Mouse (Mus musculus) hindbrain, embryonic 13.5 days (tissue): ENCODE results near the gene Phactr1. TPM values are rescaled to one million over a fixed set of nuclear protein-coding genes. Genes with fewer than 3 reads are reported as not detected.
A peak's percentile ranks its signal among the peaks of the same experiment; 100 is the strongest.

Source experiments
- ATAC-seq: fragments of 200-750 bp; cut with Nextera tagmentation; 2 replicates; pipeline ENCODE4 v1.8.0; 2017; ENCODE audit warnings: moderate TSS enrichment; ENCODE audit not compliant: low FRiP score
- H3K27ac ChIP-seq: fragments of 300-500 bp; sonication (generic); 2 replicates; pipeline ENCODE4 v1.5.1; 2015; ENCODE audit warnings: inconsistent platforms, mild to moderate bottlenecking, moderate library complexity
- H3K27me3 ChIP-seq: fragments of 300-500 bp; sonication (generic); 2 replicates; pipeline ENCODE4 v1.6.1; 2015; ENCODE audit warnings: mild to moderate bottlenecking, inconsistent platforms
- H3K36me3 ChIP-seq: fragments of 300-500 bp; sonication (generic); 2 replicates; pipeline ENCODE4 v1.6.1; 2015; ENCODE audit warnings: mild to moderate bottlenecking, inconsistent platforms
- H3K4me1 ChIP-seq: fragments of 300-500 bp; sonication (generic); replicated peaks from 2 replicates; pipeline ENCODE4 v1.6.1; 2015; ENCODE audit warnings: inconsistent platforms
- H3K4me2 ChIP-seq: fragments of 300-500 bp; sonication (generic); 2 replicates; pipeline ENCODE4 v1.6.1; 2015; ENCODE audit warnings: inconsistent platforms, mild to moderate bottlenecking, moderate library complexity
- H3K4me3 ChIP-seq: fragments of 300-500 bp; sonication (generic); 2 replicates; pipeline ENCODE4 v1.5.1; 2015; ENCODE audit warnings: mild to moderate bottlenecking, inconsistent platforms
- H3K9ac ChIP-seq: fragments of 300-500 bp; sonication (generic); 2 replicates; pipeline ENCODE4 v1.6.1; 2015; ENCODE audit warnings: mild to moderate bottlenecking, inconsistent platforms
- H3K9me3 ChIP-seq: fragments of 300-500 bp; sonication (generic); 2 replicates; pipeline ENCODE4 v1.6.1; 2016; ENCODE audit warnings: inconsistent platforms
- WGBS: fragments of 180-500 bp; shearing (Covaris S2); methylation state at CpG from one replicate; pipeline ENCODE4 v1.1.7; 2015; 5-methylcytosine and 5-hydroxymethylcytosine counted together
- polyA plus RNA-seq: library from polyadenylated mRNA; unstranded; fragments of >200 nt; fragmentation: Nextera tagmentation; extraction: Ambion mirVana; gene quantifications from 2 replicates; pipeline ENCODE4 v1.2.1, GENCODE M21; 2015

The Phactr1 gene
- polyA plus RNA-seq, 1 experiment from 2014 or later, result 46.9 TPM

GRCm38 (mm10) chr13:42826602-42827001 lies 146.2 kb downstream of the Phactr1 start:
- peaks cover 16% of the 10 kb centered on the region for H3K4me1 ChIP-seq
- no peak overlapping the region for H3K27ac ChIP-seq
- H3K9ac ChIP-seq, result no peak overlapping the region
- WGBS, result 62% methylated on average over 8 of the region's 8 CpGs
- H3K27me3 ChIP-seq, result no peaks in the 10 kb centered on the region
- H3K4me3 ChIP-seq, result no peak overlapping the region
- no peaks in the 10 kb centered on the region for H3K9me3 ChIP-seq
- no peak overlapping the region for H3K4me2 ChIP-seq
- no peaks in the 10 kb centered on the region for H3K36me3 ChIP-seq
- no peak for ATAC-seq

DNA sequence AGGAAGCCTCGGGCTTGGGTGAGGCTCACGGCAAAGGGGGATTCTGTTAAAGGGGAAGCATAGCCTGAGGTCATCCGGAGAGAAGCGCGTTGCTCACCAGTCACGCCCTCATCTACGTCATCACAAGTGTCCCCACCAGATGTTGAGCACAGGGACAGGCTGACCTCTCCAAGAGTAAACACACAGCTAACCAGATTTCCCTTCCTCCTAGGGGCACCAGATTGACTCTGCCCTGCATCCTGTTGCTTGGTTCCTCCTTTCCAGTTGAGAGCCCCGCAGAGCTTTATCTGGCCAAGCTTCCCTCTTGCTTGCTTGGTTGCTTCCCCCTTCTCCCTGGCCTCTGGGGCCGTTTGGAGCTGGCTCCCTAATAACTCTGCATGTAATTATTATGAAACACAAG lies 148.6 kb downstream of the Phactr1 start:
- WGBS, result 50% methylated on average over 9 of the region's 9 CpGs
- Histone ChIP-seq H3K9ac (no peak overlapping the region), H3K9me3 (no peaks in the 10 kb centered on the region), H3K4me3 (no peak overlapping the region), H3K27ac (no peak overlapping the region), H3K4me2 (no peak overlapping the region), H3K36me3 (no peaks in the 10 kb centered on the region), H3K27me3 (no peaks in the 10 kb centered on the region), H3K4me1 (peaks cover 7% of the 10 kb centered on the region)
- ATAC-seq, result peak; percentile 47

- Histone ChIP-seq H3K4me1 (peaks cover 9% of the 10 kb centered on the region), H3K36me3 (no peaks in the 10 kb centered on the region), H3K9ac (no peak overlapping the region), H3K9me3 (no peaks in the 10 kb centered on the region), H3K27me3 (no peaks in the 10 kb centered on the region), H3K4me3 (no peak overlapping the region), H3K27ac (no peak overlapping the region), H3K4me2 (no peak overlapping the region)
- WGBS, result 61% methylated on average over 2 of the region's 2 CpGs
- no peak for ATAC-seq
Observed at GRCm38 (mm10) chr13:42835441-42835840, 155.0 kb downstream of the Phactr1 start.

DNA sequence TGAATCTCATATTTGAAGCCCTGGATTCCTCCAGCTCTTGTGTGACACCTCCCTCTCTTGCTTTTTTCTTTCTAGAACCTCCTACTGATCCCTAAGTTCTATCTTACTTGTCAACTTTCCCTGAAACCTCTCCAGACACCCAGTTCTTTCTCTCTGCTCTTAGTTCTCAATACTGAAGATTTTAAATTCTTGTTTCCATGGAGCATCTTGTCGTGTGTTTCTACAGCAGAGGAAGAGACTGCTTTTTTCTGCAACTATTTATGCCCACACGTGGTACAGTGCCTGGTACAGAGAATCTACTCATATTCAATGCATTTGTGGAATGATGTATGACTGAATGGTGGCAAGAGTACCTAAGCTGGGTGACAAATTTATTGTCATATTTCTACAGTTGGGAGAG lies 158.9 kb downstream of the Phactr1 start:
- Histone ChIP-seq H3K27ac (no peak overlapping the region), H3K36me3 (no peaks in the 10 kb centered on the region), H3K9me3 (no peaks in the 10 kb centered on the region), H3K9ac (no peak overlapping the region), H3K4me3 (no peak overlapping the region), H3K4me1 (peaks cover 9% of the 10 kb centered on the region), H3K4me2 (no peak overlapping the region), H3K27me3 (no peaks in the 10 kb centered on the region)
- no peak for ATAC-seq
- WGBS, result 81% methylated on average over 2 of the region's 2 CpGs

DNA sequence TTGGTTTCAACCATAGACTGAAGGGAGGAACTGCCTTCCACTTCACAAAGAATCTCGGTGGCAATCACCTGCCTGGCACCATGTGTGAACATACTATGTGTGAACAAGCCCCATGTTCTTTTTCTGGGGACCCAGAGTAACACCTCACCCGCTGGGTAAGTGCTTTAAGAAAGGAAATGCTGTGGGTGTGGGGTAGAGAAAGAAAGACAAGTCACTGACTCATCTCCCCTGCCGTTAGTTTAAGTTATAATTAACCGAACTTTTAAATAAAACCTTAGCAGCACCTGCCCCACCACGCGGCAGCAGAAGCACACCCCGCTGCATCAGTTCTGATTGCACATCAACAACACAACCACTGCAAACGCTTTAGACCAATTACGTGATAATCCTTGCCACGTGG lies 171.7 kb downstream of the Phactr1 start:
- Histone ChIP-seq H3K27ac (no peak overlapping the region), H3K4me2 (no peak overlapping the region), H3K27me3 (no peaks in the 10 kb centered on the region), H3K9me3 (no peaks in the 10 kb centered on the region), H3K4me3 (no peak overlapping the region), H3K4me1 (peaks cover 18% of the 10 kb centered on the region), H3K36me3 (no peaks in the 10 kb centered on the region), H3K9ac (no peak overlapping the region)
- no peak for ATAC-seq
- 84% methylated on average over 10 of the region's 10 CpGs for WGBS

DNA sequence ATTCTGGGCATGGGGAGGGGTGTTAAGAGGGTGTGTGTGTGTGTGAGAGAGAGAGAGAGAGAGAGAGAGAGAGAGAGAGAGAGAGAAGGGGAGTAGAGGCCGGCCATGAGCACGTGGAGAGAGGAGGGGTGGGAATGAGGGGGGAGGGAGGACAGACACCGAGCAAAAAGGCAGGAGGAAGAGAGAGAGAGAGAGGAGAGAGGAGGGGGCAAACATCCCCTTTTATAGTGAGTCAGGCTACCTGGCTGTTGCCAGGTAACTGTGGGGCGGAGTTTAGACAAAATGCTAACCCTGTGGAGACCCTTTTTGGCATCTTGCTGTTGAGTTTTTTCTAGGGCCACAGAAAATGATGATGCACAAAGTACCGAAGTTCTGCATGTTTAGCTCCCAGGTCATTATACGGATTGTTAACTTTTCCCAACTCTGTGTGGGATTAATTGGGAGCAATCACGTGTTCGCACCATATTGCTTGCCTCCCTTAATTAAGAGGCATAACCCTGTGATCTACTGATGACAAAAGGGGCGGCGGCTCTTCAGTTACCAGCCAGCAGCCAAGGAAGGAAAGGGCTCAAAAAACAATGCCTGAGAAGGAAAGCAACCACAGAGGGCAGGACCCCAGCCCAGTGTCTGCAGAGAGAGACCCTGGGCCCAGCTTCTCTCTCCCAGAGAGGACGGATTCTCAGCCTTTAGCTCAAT lies 173.6 kb downstream of the Phactr1 start:
- 11% methylated on average over 11 of the region's 11 CpGs for WGBS
- no peak overlapping the region for H3K9ac ChIP-seq
- no peak overlapping the region for H3K4me2 ChIP-seq
- peaks cover 18% of the 10 kb centered on the region for H3K4me1 ChIP-seq
- H3K36me3 ChIP-seq, result no peaks in the 10 kb centered on the region
- no peak overlapping the region for H3K27ac ChIP-seq
- no peaks in the 10 kb centered on the region for H3K27me3 ChIP-seq
- no peak overlapping the region for H3K4me3 ChIP-seq
- H3K9me3 ChIP-seq, result no peaks in the 10 kb centered on the region
- ATAC-seq, result no peak

DNA sequence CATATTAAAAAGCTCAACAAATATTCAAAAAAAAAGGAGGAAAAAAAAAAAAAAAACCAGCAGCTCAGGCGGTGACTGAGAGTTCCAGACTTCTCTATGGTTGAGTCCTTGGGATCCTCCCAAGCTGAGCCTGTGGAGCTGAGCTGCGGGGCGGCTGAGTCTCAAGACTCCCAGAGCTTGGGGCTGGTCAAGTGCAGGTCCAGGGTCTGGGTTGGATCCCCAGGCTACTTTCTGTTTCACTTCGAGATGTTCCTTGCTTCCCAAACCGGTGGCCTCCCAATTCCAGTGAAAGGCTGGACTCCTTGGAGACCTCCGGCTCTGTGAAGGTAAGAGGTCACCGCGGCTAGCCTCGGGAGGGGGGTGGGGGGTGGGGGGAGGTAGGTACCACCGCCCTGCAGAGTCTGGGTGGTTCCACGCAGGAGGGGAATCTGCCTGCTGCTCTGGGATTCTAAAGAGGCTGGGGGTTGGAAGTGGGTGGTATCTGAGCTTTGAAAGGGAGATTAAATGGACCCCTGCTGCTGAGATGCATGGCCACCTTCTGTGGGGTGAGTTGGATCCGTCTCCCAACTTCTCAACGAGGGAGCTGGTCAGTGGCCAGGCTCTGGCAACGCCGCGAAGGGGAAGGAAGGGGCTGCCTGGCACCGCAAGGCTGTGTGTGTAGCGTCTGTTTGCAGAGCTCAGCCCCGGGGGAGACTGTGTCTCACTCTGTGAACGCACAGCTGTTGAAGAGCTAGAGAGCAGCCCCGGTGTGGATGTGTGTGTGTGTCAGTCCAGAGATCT lies 185.9 kb downstream of the Phactr1 start:
- Histone ChIP-seq H3K4me3 (peak overlapping the region; percentile 32), H3K27me3 (no peaks in the 10 kb centered on the region), H3K9me3 (no peaks in the 10 kb centered on the region), H3K4me1 (peaks cover 24% of the 10 kb centered on the region), H3K36me3 (no peaks in the 10 kb centered on the region), H3K27ac (no peak overlapping the region), H3K9ac (peak overlapping the region; percentile 63), H3K4me2 (peak overlapping the region; percentile 54)
- 9% methylated on average over 21 of the region's 21 CpGs for WGBS
- ATAC-seq, result peak; percentile 68; the same call in 1 of the 2 replicates

DNA sequence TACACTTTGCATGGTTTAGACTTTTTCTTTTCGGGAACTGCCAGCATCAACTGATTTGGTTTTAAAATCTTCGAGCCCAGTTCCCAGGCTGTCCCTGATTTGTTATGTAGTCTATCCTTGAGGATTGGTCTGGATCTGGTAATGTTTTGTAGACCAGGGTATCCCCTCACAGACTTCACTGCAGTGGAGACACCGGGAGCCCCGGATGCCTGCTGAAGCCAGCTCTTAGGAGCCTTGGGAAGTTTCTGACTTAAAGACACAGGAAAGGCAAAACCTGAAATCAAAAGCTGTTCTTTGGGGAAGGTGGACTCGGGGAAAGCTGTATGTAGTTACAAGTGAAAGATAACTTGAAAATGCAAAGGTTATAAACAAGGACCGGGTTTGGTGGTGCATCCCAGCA lies 186.6 kb downstream of the Phactr1 start:
- H3K9me3 ChIP-seq, result no peaks in the 10 kb centered on the region
- no peak overlapping the region for H3K9ac ChIP-seq
- WGBS, result 48% methylated on average over 6 of the region's 6 CpGs

GRCm38 (mm10) chr13:42872125-42872524 lies 191.7 kb downstream of the Phactr1 start:
- WGBS, result 27% methylated on average over 1 of the region's 1 CpGs
- H3K27ac ChIP-seq, result no peak overlapping the region
- H3K9me3 ChIP-seq, result no peaks in the 10 kb centered on the region
- no peak overlapping the region for H3K4me3 ChIP-seq
- no peaks in the 10 kb centered on the region for H3K27me3 ChIP-seq
- no peak overlapping the region for H3K4me2 ChIP-seq
- no peak overlapping the region for H3K9ac ChIP-seq
- H3K36me3 ChIP-seq, result no peaks in the 10 kb centered on the region
- H3K4me1 ChIP-seq, result peaks cover 4% of the 10 kb centered on the region; the same call in 1 of the 2 replicates
- no peak for ATAC-seq

More for the DNA sequence above, 186.6 kb downstream of the Phactr1 start:
- H3K36me3 ChIP-seq, result no peaks in the 10 kb centered on the region
- H3K27me3 ChIP-seq, result no peaks in the 10 kb centered on the region
- 0 out of 2 replicates have a peak overlapping the region, but pooled peaks have one; percentile 32 for H3K4me3 ChIP-seq
- peak overlapping the region; percentile 54 for H3K4me2 ChIP-seq
- ATAC-seq, result no peak
- peaks cover 24% of the 10 kb centered on the region for H3K4me1 ChIP-seq
- no peak overlapping the region for H3K27ac ChIP-seq

DNA sequence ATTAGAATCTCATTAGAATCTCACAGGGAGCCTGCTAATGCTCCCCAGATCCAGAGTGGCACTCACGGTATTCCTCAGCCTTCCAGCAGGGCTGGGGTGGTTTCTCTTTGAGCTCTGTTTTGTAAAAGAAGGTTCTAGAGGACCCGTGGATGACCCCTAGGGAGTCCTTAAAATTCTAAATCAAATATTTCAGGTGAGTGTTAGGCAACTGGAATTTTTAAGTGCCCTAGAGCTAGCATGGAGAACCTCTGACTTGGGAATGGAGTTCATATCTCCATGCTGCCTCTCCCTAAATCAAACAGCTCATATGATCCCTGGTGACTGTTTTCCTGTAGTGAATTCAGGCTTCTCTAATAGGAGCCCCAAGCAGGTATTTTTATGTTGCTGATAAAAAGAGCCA lies 197.9 kb downstream of the Phactr1 start:
- 58% methylated on average over 2 of the region's 2 CpGs for WGBS
- Histone ChIP-seq H3K4me1 (no peaks in the 10 kb centered on the region), H3K9ac (no peak overlapping the region)

GRCm38 (mm10) chr13:42884033-42884724 lies 203.8 kb downstream of the Phactr1 start:
- Histone ChIP-seq H3K4me3 (no peak overlapping the region), H3K4me1 (no peaks in the 10 kb centered on the region), H3K9ac (no peak overlapping the region), H3K36me3 (no peaks in the 10 kb centered on the region), H3K27ac (no peak overlapping the region), H3K27me3 (no peaks in the 10 kb centered on the region), H3K4me2 (no peak overlapping the region), H3K9me3 (no peaks in the 10 kb centered on the region)
- 74% methylated on average over 14 of the region's 14 CpGs for WGBS
- no peak for ATAC-seq

More for the DNA sequence above, 197.9 kb downstream of the Phactr1 start:
- H3K27ac ChIP-seq, result no peak overlapping the region
- no peak for ATAC-seq
- H3K4me3 ChIP-seq, result no peak overlapping the region
- no peaks in the 10 kb centered on the region for H3K9me3 ChIP-seq
- no peaks in the 10 kb centered on the region for H3K27me3 ChIP-seq
- H3K36me3 ChIP-seq, result no peaks in the 10 kb centered on the region
- H3K4me2 ChIP-seq, result no peak overlapping the region

GRCm38 (mm10) chr13:42884725-42885115 lies 204.3 kb downstream of the Phactr1 start:
- H3K27me3 ChIP-seq, result no peaks in the 10 kb centered on the region
- H3K4me3 ChIP-seq, result no peak overlapping the region
- WGBS, result 83% methylated on average over 1 of the region's 1 CpGs
- no peaks in the 10 kb centered on the region for H3K4me1 ChIP-seq
- H3K36me3 ChIP-seq, result no peaks in the 10 kb centered on the region
- no peak for ATAC-seq
- H3K9me3 ChIP-seq, result no peaks in the 10 kb centered on the region
- H3K27ac ChIP-seq, result no peak overlapping the region
- H3K9ac ChIP-seq, result no peak overlapping the region
- no peak overlapping the region for H3K4me2 ChIP-seq
